Mouse (Mus musculus): ENCODE measurements around the gene Mybpc2. TPM values are rescaled to one million over a fixed set of nuclear protein-coding genes. Genes with fewer than 3 reads are reported as not detected.

The Mybpc2 gene
- total RNA-seq, 2 experiments from 2014 or later = not detected

GRCm38 (mm10) chr7:44530507-44530906, 6.1 kb upstream of the Mybpc2 start:
- DNase-seq (ENCODE audit: low spot score in 2 of 2) = no peak
- intact Hi-C loops (cut with DNase I) = no loop called here

- intact Hi-C loops (cut with DNase I) = no loop called here
- DNase-seq (ENCODE audit: low spot score in 2 of 2) = no peak
These were observed 5.1 kb upstream of the Mybpc2 start for GRCm38 (mm10) chr7:44529518-44529917.

GRCm38 (mm10) chr7:44527483-44528398, 3.3 kb upstream of the Mybpc2 start:
- peak; percentile 73 to 83 for DNase-seq (ENCODE audit: low spot score in 2 of 2)
- intact Hi-C loops (cut with DNase I) = no loop called here

DNA sequence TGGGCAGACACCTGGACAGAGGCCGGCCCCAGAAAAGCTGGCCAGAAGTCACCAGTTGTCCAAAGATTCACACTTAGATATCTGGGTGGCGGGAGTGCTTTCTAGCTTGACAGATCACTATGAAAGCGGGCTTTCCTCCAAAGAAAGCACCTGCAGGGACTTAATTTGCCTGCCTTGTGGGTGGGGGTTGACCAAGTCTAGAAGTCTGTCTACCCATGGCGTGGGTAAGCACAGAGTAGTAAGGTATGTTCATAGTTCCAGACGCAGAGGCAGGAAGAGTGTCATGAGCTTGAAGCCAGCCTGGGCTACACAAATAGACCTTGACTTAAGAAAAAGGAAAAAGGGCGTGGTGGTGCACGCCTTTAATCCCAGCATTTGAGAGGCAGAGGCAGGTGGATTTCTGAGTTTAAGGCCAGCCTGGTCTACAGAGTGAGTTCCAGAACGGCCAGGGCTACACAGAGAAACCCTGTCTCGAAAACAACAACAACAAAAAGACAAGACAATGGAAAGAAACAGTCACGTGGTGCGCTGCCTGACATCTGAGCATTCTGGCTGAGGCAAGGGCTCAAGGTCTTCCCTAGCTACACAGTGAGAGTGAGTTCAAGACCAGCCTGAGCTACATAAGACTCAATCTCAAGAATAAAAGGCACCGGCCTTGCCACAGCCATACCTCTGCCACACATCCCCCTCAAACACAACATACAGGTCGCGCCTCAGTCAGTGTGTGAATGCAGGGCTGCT, 2.1 kb upstream of the Mybpc2 start:
- no peak for DNase-seq (ENCODE audit: low spot score in 2 of 2)
- intact Hi-C loops (cut with DNase I) = no loop called here

GRCm38 (mm10) chr7:44525126-44525832, 823 bp upstream of the Mybpc2 start:
- peak; percentile 38 to 41 for DNase-seq (ENCODE audit: low spot score in 2 of 2)
- intact Hi-C loops (cut with DNase I) = no loop called here

GRCm38 (mm10) chr7:44523056-44523455, 1.4 kb downstream of the Mybpc2 start:
- intact Hi-C loops (cut with DNase I) = loop anchor here (5.0 kb wide), 1 partner anchor 39 kb away; no protein-coding TSS in a partner anchor
- no peak for DNase-seq (ENCODE audit: low spot score in 2 of 2)

- peak; percentile 31 to 38 for DNase-seq (ENCODE audit: low spot score in 2 of 2)
- intact Hi-C loops (cut with DNase I) = loop anchor here (5.0 kb wide), 1 partner anchor 41 kb away; no protein-coding TSS in a partner anchor
These were observed 2.7 kb downstream of the Mybpc2 start for GRCm38 (mm10) chr7:44521710-44522109.

- DNase-seq (ENCODE audit: low spot score in 2 of 2) = no peak
- intact Hi-C loops (cut with DNase I) = loop anchor here (5.0 kb wide), 1 partner anchor 41 kb away; no protein-coding TSS in a partner anchor
These were observed 3.5 kb downstream of the Mybpc2 start for GRCm38 (mm10) chr7:44520990-44521389.

DNA sequence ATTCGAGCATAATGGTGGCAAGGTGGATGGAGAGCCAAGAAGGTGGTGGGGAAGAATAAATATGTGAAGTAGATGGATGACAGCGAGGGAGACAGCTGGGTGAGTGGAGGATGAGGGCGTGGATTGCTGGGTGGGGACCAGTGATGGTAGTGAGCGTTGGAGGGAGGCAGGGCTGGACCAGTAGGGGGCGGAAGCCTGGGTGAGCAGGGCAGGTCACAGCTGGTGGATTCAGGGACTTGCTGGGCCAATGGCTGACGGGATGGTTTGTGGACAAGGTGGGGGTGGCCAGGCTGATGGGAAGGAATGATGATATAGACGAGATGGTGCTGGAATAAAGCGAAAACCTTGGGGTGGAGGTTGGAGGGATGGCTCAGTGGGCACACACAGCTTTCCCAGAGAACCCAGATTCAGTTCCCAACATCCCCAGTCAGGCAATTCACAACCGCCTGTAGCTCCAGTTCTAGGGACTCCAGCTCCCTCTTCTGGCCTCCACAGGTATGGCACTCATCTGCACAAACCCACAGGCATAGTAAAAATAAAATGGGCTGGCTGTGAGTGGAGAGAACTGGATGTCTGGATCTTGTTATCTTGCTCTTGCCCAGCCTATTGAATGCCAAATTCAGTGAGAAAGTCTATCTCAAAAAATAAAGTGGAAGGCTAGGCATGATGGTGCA, 5.1 kb downstream of the Mybpc2 start:
- no peak for DNase-seq (ENCODE audit: low spot score in 2 of 2)
- intact Hi-C loops (cut with DNase I) = loop anchor here (5.0 kb wide), 1 partner anchor 133 kb away; no protein-coding TSS in a partner anchor

DNA sequence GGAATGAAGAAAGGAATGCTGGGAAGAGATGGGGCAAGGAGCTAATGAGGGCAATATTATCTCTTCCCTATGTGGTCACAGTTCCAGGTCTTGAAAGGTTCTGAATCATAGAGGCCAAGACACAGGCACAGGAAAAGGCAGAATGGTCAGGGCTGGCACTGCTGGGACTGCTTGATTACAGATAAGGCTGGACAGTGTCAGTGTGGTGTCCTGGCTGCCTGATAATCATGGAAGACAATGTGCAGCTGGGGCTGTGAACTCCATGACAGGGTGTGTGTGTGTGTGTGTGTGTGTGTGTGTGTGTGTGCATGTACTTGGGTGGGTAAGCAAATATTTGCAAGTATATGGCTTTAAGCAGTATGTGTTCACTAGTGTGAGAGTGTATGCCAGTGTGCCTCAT, 17.0 kb downstream of the Mybpc2 start:
- intact Hi-C loops (cut with DNase I) = no loop called here
- DNase-seq (ENCODE audit: low spot score in 2 of 2) = no peak

- intact Hi-C loops (cut with DNase I) = loop anchor here (2.0 kb wide), 2 partner anchors 59 to 147 kb away; no protein-coding TSS in a partner anchor
- DNase-seq (ENCODE audit: low spot score in 2 of 2) = peak; percentile 75 to 76
These were observed 22.8 kb downstream of the Mybpc2 start for GRCm38 (mm10) chr7:44501563-44502115.

- intact Hi-C loops (cut with DNase I) = loop anchor here (2.0 kb wide), 1 partner anchor 61 kb away; no protein-coding TSS in a partner anchor
- DNase-seq (ENCODE audit: low spot score in 2 of 2) = no peak
These were observed 24.4 kb downstream of the Mybpc2 start for GRCm38 (mm10) chr7:44500046-44500445.

GRCm38 (mm10) chr7:44498922-44499321, 25.5 kb downstream of the Mybpc2 start:
- DNase-seq (ENCODE audit: low spot score in 2 of 2) = no peak
- intact Hi-C loops (cut with DNase I) = no loop called here

DNA sequence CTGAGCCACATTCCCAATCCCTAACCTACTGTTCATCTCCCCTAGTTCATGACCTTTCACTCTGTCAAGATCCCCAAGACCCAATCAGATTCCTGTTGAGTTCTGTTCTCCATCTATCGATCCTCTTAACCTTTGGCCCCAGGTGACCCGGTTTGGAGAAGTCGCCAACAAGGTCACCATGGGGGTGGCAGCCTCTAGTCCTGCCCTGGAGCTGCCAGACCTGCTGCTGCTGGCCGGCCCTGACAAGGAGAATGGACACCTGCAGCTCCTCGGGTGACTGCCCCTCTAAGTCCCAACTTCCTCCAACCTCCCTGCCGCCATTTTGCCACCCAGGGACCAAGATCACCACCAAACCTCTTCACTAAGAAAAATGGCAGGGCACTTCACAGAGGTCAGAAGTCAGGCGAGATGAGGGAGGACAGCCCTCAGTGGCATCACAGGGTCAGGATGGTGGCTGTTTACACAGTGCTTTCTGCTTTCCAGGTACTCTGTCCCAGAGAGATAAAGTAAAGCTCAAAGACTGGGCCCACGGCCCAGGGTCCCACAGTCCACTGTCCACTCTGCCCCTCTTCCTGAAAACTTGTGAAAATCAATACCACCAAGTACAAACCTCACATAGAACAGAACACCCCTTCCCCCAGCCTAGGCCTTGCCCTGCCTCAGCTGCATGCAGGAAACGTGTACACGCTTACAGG, 26.9 kb downstream of the Mybpc2 start:
- no peak for DNase-seq (ENCODE audit: low spot score in 2 of 2)
- intact Hi-C loops (cut with DNase I) = loop anchor here (2.0 kb wide), 1 partner anchor 51 kb away; the partner anchor contains the start of gene Pold1

GRCm38 (mm10) chr7:44496771-44497109, 27.7 kb downstream of the Mybpc2 start:
- intact Hi-C loops (cut with DNase I) = loop anchor here (2.0 kb wide), 1 partner anchor 52 kb away; the partner anchor contains the start of gene Pold1
- no peak for DNase-seq (ENCODE audit: low spot score in 2 of 2)

DNA sequence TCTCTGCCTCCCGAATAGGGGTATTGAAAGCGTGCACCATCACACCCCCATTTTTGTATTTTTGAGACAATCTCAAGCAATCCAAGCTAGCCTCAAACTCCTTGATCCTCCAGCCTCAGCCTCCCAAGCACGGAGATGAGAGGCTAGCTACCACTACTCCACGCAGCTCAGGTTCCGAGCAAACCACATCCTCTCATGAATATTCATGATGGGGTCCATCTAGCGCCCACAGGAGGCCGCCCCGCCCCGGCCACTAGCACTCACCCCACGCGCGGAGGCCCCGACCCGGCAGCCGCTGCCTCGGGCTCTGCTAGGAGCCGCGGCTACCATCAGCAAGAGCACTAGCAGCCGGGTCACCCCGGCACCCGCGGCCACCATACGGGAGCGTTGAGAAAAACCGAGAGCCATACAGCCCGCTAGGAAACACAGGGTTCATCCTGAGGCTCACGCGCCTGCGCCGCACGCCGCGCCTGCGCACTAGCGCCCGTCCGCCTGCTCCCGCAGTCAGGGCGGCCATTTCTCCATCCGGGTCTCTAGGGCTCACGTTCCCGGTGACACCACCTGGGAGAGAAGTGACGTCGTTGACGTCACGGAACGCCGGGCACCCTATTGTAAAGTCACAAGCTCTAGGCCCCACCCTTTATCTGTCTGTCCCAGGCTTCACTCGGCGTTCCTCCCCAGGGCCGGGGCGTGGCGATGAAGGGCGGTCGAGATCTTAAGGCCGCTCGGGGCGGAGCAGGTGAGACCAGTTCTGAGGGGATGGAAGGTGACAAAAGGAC, 28.3 kb downstream of the Mybpc2 start, which contains the start of the genes Emc10 and Fam71e1:
Gene Emc10 (minus strand): TSS at position 538 of the 779 bp plus-strand sequence.
Gene Fam71e1 (plus strand): TSS at position 590 of the 779 bp plus-strand sequence.
- peak; percentile 98 to 99 for DNase-seq (ENCODE audit: low spot score in 2 of 2)
- intact Hi-C loops (cut with DNase I) = loop anchor here (2.0 kb wide), 1 partner anchor 53 kb away; the partner anchor contains the start of gene Pold1

DNA sequence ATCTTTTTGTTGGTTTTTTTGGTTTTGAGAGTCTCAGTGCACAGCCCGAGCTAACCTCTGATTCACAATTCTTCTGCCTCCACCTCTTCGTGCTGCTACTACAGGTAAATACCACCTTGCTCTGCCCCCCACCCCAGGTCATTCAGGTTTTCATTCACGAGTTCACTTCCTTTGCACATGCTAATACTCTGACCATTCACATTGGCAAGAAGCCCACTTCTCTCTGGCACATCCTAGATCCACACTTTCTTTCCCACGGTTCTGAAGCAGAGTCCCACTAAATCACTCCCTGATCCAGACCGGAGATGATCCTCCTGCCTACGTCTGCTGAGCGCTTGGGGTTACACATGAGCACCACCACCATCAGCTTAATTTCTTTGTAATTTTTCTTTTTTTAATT, 29.4 kb downstream of the Mybpc2 start:
- no peak for DNase-seq (ENCODE audit: low spot score in 2 of 2)
- intact Hi-C loops (cut with DNase I) = no loop called here
